Mouse (Mus musculus): ENCODE measurements around the gene Itga9. TPM values are rescaled to one million over a fixed set of nuclear protein-coding genes. Genes with fewer than 3 reads are reported as not detected.

Gene Itga9
- polyA plus RNA-seq, 1 experiment from 2014 or later, result 2.6 TPM

DNA sequence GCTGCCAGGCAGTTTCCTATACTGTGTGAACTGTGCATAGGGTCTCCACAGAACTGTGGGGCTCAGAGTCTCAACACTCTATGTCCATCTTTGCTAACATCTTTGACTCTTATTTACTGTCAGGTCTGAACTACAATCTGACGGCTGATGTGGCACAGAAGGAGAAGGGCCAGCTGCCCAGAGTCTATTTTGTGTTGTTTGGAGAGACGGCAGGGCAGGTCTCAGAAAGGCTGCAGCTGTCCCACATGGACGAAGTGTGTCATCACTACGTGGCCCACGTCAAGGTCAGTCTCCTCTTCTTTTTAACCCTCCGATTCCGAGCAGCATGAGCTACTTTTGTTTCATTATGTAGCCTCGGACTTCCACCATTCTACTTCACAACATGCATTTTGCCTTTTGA lies 91.7 kb downstream of the Itga9 start:
- no peaks in the 10 kb centered on the region for H3K36me3 ChIP-seq
- H3K27me3 ChIP-seq (replicated peaks), result no peaks in the 10 kb centered on the region
- 69% methylated on average over 8 of the region's 8 CpGs for WGBS
- 0 out of 2 replicates have a peak, but pooled peaks cover 3% of the 10 kb centered on the region for H3K4me1 ChIP-seq
- no peak for ATAC-seq (ENCODE audit: low FRiP score)
- no peak overlapping the region for H3K4me3 ChIP-seq (replicated peaks)
- H3K9me3 ChIP-seq (replicated peaks), result no peaks in the 10 kb centered on the region
- H3K4me2 ChIP-seq, result no peak overlapping the region
- no peak overlapping the region for H3K27ac ChIP-seq (replicated peaks)
- H3K9ac ChIP-seq (replicated peaks), result no peak overlapping the region

DNA sequence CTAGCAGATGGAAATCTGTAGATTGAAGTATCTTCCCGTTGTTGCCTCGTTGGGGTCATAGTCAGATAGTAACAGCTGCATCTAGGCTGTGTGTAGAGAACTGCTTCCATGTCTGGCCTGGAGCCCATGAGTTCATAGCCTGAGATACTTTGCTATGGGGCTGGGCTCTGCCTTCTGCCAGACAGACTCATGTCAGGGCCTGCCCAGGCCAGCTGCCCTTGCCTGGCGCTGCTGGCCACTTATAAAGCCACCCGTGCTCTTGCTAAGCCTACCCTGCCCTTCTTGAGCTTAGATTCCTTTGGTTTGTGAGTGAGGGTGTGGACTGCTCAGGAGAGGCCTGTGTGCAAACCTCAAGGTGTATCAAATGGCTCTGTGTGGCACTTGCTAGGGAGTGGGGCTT lies 93.2 kb downstream of the Itga9 start:
- H3K9me3 ChIP-seq (replicated peaks), result no peaks in the 10 kb centered on the region
- H3K4me2 ChIP-seq, result no peak overlapping the region
- H3K27me3 ChIP-seq (replicated peaks), result no peaks in the 10 kb centered on the region
- 0 out of 2 replicates have a peak, but pooled peaks cover 3% of the 10 kb centered on the region for H3K4me1 ChIP-seq
- ATAC-seq (ENCODE audit: low FRiP score), result no peak
- no peak overlapping the region for H3K9ac ChIP-seq (replicated peaks)
- no peak overlapping the region for H3K4me3 ChIP-seq (replicated peaks)
- 87% methylated on average over 4 of the region's 4 CpGs for WGBS
- no peaks in the 10 kb centered on the region for H3K36me3 ChIP-seq
- no peak overlapping the region for H3K27ac ChIP-seq (replicated peaks)

DNA sequence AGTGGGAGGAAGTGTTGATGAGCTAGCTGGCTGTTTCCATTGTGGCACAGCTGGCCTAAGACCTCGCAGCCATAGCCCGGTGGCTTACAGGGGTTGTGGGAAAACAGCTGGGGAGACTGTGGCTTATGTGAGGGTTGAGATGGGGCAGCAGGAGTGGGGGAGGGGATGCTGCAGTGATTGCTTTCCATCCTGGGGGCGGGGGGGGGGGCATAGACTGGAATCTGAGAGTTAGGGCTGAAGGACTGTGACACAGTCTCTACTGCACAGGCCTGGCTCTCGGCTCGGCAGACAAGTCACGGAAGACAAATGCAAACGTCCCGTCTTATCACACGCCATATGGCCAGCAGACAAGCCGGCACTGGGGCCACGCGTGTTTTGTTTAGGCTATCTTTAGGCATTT lies 94.4 kb downstream of the Itga9 start:
- no peaks in the 10 kb centered on the region for H3K9me3 ChIP-seq (replicated peaks)
- H3K4me3 ChIP-seq (replicated peaks), result no peak overlapping the region
- peaks cover 7% of the 10 kb centered on the region; the same call in 1 of the 2 replicates for H3K4me1 ChIP-seq
- no peak overlapping the region for H3K9ac ChIP-seq (replicated peaks)
- no peaks in the 10 kb centered on the region for H3K36me3 ChIP-seq
- H3K27ac ChIP-seq (replicated peaks), result no peak overlapping the region
- WGBS, result 72% methylated on average over 12 of the region's 12 CpGs
- no peak overlapping the region for H3K4me2 ChIP-seq
- no peak for ATAC-seq (ENCODE audit: low FRiP score)
- H3K27me3 ChIP-seq (replicated peaks), result no peaks in the 10 kb centered on the region

DNA sequence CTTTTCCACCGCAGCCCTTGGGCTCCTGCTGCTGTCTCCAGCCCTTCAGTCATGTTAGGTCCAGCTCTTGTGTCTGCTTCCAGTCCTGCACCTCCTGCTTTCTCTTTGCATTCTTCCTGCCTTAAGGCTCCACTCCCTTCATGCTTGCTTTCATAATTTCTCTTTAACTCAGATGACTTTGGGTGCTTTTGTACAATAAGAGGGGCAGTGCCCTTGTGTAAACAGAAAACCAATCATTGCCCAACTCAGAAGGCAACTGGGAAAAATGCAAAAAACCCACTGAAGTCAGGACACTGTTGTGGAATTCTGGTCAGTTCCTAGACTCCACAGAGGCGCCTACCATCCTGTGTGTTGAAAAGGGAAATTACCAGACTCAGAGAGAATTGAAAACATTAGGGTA lies 95.3 kb downstream of the Itga9 start:
- 81% methylated on average over 2 of the region's 2 CpGs for WGBS
- Histone ChIP-seq H3K4me1 (peaks cover 16% of the 10 kb centered on the region), H3K4me2 (no peak overlapping the region), H3K4me3 (replicated peaks) (no peak overlapping the region), H3K9ac (replicated peaks) (no peak overlapping the region), H3K9me3 (replicated peaks) (no peaks in the 10 kb centered on the region), H3K27ac (replicated peaks) (no peak overlapping the region), H3K36me3 (no peaks in the 10 kb centered on the region), H3K27me3 (replicated peaks) (no peaks in the 10 kb centered on the region)
- no peak for ATAC-seq (ENCODE audit: low FRiP score)

DNA sequence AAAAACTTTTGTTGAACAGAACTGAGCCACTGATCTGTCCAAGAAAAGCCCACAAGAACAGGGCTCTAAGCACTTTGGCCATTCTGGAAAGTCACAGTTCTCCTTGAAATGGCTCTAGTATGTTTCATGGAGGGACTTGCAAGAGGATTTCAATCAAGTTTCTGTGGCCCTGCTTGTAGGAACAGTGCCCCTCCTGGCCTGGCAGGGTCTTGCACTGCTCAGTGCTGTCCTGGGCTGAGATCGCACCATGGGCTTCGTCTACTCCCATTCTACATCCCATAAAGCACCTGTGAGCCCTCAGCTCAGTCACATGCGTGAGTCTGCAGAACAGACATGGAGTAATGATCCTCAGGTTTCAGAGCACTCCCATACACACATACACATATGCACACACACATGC lies 96.7 kb downstream of the Itga9 start:
- Histone ChIP-seq H3K27ac (replicated peaks) (no peak overlapping the region), H3K27me3 (replicated peaks) (no peaks in the 10 kb centered on the region), H3K9ac (replicated peaks) (no peak overlapping the region), H3K4me3 (replicated peaks) (no peak overlapping the region), H3K4me2 (no peak overlapping the region), H3K4me1 (peaks cover 19% of the 10 kb centered on the region), H3K9me3 (replicated peaks) (no peaks in the 10 kb centered on the region), H3K36me3 (no peaks in the 10 kb centered on the region)
- ATAC-seq (ENCODE audit: low FRiP score), result no peak
- whole genome bisulfite sequencing, result 94% methylated on average over 3 of the region's 3 CpGs

DNA sequence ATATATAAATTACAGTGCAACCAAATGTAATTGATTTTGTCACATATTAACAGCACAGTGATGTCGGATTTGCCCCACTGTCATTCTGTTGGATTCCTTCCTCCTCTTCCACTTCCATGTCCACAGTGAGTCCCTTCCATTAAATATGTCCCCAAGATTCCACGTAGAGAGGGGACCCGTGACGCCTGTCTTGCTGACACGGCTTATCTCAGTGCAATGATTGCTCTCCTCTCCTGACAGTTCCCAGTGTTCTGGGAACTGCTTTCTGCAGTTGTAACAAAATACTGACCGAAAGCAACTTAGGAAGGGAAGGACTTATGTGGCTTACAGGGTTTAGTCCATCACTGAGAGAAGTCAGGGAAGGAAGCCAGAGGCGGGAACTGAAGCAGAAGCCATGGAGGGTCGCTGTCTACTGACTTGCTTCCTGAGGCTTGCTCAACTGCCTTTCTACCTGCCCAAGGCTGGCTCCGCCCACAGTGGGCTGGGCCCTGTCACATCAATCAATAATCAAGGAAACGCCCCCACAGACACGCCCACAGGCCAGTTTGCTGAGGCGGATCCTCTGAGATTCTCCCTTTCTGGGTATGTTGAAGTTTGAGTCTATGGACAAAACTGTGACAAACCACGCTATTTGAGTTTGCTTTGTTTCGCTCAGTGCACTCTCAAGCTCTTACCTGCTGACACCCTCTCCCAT lies 99.0 kb downstream of the Itga9 start:
- no peaks in the 10 kb centered on the region for H3K9me3 ChIP-seq (replicated peaks)
- no peak overlapping the region for H3K4me3 ChIP-seq (replicated peaks)
- no peak overlapping the region for H3K27ac ChIP-seq (replicated peaks)
- no peaks in the 10 kb centered on the region for H3K36me3 ChIP-seq
- peaks cover 19% of the 10 kb centered on the region for H3K4me1 ChIP-seq
- H3K9ac ChIP-seq (replicated peaks), result no peak overlapping the region
- ATAC-seq (ENCODE audit: low FRiP score), result no peak
- 57% methylated on average over 14 of the region's 14 CpGs for WGBS
- H3K4me2 ChIP-seq, result no peak overlapping the region
- H3K27me3 ChIP-seq (replicated peaks), result no peaks in the 10 kb centered on the region

DNA sequence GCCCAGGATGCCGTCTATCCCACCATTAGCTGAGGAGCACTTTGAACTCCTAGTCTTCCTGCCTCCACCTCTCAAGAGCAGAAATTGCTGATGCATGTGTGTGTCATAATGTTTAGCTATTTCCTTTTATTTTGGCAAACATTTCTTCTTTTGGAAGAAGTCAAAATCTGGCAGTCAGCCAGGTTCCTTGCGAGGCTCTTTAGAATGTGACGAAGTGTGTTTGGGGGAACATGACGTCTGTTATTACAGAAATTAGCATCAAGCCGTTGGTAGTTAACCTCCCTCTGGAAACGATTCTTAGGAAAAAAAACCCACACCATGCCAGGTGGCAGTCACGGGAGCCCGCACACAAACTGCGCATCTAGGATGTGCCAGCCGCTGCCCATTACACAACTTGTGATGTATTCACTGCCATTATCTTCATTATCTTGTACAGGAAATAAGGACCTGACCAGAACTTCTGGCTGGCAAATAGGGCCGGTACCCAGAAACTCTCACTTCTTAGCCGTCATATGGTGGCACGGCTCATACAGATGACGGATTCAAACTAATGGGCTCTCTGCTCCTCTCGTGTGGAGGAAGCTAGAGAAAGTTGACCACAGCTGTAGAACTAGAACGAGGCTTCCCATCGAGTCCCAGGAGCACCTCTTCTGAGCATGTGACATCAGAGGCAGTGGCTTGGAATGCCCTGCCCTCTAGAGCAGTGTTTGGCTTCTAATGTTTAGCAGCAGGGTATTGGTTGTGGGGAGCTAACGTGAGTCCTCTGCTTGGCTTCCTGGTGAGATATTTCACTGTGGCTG lies 99.9 kb downstream of the Itga9 start:
- 58% methylated on average over 18 of the region's 18 CpGs for WGBS
- Histone ChIP-seq H3K4me2 (no peak overlapping the region), H3K4me3 (replicated peaks) (no peak overlapping the region), H3K9me3 (replicated peaks) (no peaks in the 10 kb centered on the region), H3K9ac (replicated peaks) (no peak overlapping the region), H3K27ac (replicated peaks) (no peak overlapping the region), H3K4me1 (peaks cover 17% of the 10 kb centered on the region), H3K27me3 (replicated peaks) (no peaks in the 10 kb centered on the region), H3K36me3 (no peaks in the 10 kb centered on the region)
- ATAC-seq (ENCODE audit: low FRiP score), result no peak

DNA sequence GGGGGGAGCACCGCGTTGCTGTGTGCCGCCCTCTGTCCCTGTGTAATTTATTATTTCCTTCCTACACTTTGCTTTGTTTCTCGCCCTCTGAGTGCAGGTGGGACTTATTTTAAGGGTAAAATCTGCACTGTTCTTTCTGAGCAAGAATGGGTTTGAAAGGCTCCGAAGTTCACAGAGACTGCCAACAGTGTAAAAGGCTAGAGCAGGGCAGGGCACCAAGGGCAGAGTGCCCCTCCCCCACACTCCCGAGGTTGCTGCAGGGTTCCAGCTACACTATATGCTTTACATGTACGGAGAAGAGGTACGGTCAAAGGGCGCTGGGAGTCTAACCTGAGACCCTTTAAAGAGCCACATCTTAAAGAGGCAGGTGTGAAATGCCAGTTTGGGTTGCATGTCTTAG lies 104.1 kb downstream of the Itga9 start:
- no peak overlapping the region for H3K9ac ChIP-seq (replicated peaks)
- H3K27me3 ChIP-seq (replicated peaks), result no peaks in the 10 kb centered on the region
- H3K9me3 ChIP-seq (replicated peaks), result no peaks in the 10 kb centered on the region
- no peak for ATAC-seq (ENCODE audit: low FRiP score)
- no peak overlapping the region for H3K27ac ChIP-seq (replicated peaks)
- H3K4me1 ChIP-seq, result peaks cover 15% of the 10 kb centered on the region
- WGBS, result 70% methylated on average over 9 of the region's 9 CpGs
- H3K4me3 ChIP-seq (replicated peaks), result no peak overlapping the region
- no peaks in the 10 kb centered on the region for H3K36me3 ChIP-seq
- no peak overlapping the region for H3K4me2 ChIP-seq

DNA sequence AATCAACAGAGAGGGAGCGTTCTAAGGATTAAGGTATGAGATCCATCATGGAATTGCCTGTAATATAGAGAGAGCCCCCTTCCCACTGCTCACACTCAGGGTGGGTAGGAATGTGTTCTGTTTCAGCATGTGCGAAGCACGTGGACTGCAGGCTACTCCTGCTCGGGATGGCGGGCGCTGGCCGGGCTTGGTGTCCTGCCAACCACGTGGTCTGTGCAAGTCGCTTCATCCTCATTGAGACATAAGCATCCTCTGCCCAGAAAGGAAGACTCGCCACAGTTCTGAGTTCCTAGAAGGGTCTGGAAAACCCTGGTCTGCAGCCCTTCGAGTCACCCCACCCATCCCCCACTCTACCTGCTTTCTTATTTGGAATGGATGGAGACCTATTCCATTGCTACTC lies 105.3 kb downstream of the Itga9 start:
- H3K27ac ChIP-seq (replicated peaks), result no peak overlapping the region
- H3K9me3 ChIP-seq (replicated peaks), result no peaks in the 10 kb centered on the region
- no peak overlapping the region for H3K4me2 ChIP-seq
- H3K4me3 ChIP-seq (replicated peaks), result no peak overlapping the region
- H3K9ac ChIP-seq (replicated peaks), result no peak overlapping the region
- no peaks in the 10 kb centered on the region for H3K36me3 ChIP-seq
- no peaks in the 10 kb centered on the region for H3K27me3 ChIP-seq (replicated peaks)
- 90% methylated on average over 11 of the region's 11 CpGs for WGBS
- ATAC-seq (ENCODE audit: low FRiP score), result no peak
- peaks cover 4% of the 10 kb centered on the region for H3K4me1 ChIP-seq

DNA sequence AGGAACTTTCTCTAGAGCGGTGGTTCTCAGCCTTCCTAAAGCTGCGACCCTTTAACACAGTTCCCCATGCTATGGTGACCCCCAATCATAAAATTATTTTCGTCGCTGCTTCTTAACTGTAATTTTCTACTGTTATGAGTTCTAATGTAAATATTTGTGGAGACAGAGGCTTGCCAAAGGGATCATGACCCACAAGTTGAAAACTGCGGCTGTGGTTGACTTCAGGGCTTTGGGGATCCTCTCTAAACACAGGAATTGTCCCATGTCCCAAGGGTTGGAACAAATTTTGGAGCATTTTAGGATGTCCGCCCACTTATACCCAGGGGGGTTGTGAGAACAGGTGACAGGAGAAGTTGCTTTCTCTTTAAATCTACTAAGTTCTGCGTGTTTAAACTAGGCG lies 107.0 kb downstream of the Itga9 start:
- no peak overlapping the region for H3K4me2 ChIP-seq
- no peak for ATAC-seq (ENCODE audit: low FRiP score)
- no peak overlapping the region for H3K27ac ChIP-seq (replicated peaks)
- no peaks in the 10 kb centered on the region for H3K27me3 ChIP-seq (replicated peaks)
- H3K9ac ChIP-seq (replicated peaks), result no peak overlapping the region
- 89% methylated on average over 8 of the region's 8 CpGs for WGBS
- H3K4me1 ChIP-seq, result no peaks in the 10 kb centered on the region
- no peaks in the 10 kb centered on the region for H3K36me3 ChIP-seq
- H3K9me3 ChIP-seq (replicated peaks), result no peaks in the 10 kb centered on the region
- no peak overlapping the region for H3K4me3 ChIP-seq (replicated peaks)

DNA sequence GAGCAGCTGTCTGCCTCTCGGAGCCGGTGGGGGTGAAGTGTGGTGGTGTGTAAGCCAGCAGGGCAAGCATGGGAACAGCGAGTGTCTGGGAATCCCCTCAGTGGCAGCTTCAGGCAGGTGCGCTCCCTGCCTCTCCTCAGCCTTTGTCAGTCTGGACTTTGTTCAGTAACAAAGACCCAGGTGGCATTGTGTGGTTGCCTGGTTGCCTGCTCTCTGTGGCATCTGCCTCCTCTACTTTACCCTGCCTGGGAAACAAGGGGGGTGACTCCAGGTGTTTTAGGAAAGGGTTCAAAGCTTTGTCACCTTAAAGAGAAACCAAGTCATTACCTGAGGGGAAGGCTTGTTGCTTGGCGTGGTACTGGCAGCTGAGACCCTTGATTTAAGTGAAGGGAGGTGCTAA lies 108.0 kb downstream of the Itga9 start:
- no peaks in the 10 kb centered on the region for H3K4me1 ChIP-seq
- no peak overlapping the region for H3K4me2 ChIP-seq
- H3K36me3 ChIP-seq, result no peaks in the 10 kb centered on the region
- ATAC-seq (ENCODE audit: low FRiP score), result no peak
- H3K9ac ChIP-seq (replicated peaks), result no peak overlapping the region
- no peak overlapping the region for H3K4me3 ChIP-seq (replicated peaks)
- H3K9me3 ChIP-seq (replicated peaks), result no peaks in the 10 kb centered on the region
- H3K27ac ChIP-seq (replicated peaks), result no peak overlapping the region
- WGBS, result 73% methylated on average over 5 of the region's 5 CpGs
- no peaks in the 10 kb centered on the region for H3K27me3 ChIP-seq (replicated peaks)

DNA sequence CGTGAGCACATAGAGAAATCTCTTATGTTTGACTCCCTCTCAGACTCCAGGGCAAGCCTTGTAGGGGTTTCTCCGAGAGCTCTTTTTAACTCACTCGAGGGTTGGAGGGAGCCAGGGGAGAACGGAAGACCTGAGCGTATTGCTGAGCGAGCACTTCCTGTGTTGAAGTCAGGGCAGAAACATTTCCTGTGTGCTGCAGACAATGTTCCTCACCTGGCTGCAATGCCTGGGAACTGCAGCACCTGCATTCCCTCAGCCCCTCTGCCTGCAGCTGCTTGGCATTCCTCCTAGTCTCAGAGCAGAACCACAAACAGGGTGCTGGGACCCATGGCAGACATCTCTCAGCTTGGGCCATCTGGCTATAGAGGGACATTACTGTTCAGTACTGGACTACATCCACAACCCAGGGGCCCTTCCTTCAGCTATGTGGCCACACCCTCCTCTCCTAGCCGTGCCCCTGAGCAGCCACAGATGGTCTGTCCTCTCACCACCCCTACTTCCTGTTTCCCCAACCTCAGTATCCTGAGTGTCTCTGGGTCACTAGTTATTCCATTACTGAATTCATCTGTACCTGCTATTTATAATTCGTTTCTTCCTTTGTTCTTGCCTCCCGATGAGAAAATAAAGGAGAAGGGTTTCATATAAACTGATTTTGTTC lies 109.6 kb downstream of the Itga9 start:
- ATAC-seq (ENCODE audit: low FRiP score), result no peak
- H3K36me3 ChIP-seq, result no peaks in the 10 kb centered on the region
- no peak overlapping the region for H3K4me3 ChIP-seq (replicated peaks)
- H3K9ac ChIP-seq (replicated peaks), result no peak overlapping the region
- no peaks in the 10 kb centered on the region for H3K9me3 ChIP-seq (replicated peaks)
- H3K27ac ChIP-seq (replicated peaks), result no peak overlapping the region
- H3K4me2 ChIP-seq, result no peak overlapping the region
- H3K4me1 ChIP-seq, result no peaks in the 10 kb centered on the region
- no peaks in the 10 kb centered on the region for H3K27me3 ChIP-seq (replicated peaks)
- 79% methylated on average over 9 of the region's 9 CpGs for WGBS
